Mouse (Mus musculus) lung, postnatal 25 days (tissue): ENCODE data around the gene Sema6b.
"Not testable (repeated sequence)": the region's sequence is repeated elsewhere in the genome, so short reads cannot be mapped to it uniquely, and the experiment has no call there.

Source experiments
- DNase-seq: peaks from one replicate; pipeline ENCODE4 v3.0.0; 2022; ENCODE audit warnings: low spot score

The Sema6b gene

DNA sequence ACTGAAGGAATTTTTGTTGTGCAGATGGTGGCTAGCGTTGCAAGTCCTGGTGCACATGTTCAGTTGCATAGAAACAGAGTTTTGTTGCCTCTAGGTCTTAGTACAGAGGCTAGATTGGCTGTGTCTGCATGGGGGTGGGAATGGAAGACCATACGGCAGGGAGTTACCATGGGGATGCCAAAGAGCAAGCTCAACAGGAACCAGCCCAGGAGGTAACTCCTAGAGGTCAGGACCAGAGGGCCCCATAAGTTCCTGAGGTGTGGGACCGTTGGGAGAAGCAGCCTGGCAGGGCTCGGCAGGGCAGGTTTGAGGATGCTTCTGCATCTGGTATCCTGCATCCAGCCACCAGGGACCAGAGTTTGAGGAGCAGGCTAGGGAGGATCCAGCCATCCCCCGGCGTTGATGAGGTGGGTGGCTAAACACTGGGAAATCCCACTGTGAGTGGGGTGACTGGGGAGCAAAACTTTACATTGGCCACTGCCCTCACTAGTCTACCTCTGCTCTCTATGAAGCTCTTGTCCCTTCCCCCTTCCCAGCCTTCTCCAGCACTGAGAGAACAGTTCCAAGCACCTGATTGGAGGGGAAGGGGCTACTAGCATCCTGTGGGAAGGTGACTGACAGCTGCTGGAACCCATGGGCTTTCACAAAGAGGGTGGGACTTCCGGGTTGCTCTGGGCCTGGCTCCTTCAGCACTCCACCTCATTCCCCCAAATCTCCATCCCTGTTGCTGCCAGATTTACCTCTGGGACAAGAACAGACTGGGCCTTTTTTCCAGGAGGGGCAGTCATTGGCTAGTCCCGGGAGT is 59.2 kb downstream of the Sema6b start:
- peak; percentile 21 for DNase-seq

DNA sequence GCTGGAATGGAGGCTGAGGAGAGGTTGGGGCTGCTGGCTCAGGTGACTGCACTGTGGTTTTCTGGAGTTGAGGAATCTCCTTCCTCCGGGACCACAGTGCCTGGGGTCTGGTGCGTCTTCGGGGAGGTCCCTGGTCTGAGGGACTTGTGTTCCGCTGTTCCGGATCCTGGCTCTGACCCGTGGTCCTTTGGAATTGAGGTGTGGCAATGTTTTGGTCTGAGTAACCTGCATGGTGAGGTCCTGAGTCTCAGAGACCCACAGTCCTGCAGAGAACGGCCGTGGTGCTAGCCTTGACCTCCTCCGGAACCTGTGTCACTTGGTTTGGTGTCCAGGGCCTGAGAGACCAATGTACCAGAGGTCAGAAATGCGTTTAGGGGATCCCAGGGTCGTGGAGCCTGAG is 60.2 kb downstream of the Sema6b start:
- no peak for DNase-seq

DNA sequence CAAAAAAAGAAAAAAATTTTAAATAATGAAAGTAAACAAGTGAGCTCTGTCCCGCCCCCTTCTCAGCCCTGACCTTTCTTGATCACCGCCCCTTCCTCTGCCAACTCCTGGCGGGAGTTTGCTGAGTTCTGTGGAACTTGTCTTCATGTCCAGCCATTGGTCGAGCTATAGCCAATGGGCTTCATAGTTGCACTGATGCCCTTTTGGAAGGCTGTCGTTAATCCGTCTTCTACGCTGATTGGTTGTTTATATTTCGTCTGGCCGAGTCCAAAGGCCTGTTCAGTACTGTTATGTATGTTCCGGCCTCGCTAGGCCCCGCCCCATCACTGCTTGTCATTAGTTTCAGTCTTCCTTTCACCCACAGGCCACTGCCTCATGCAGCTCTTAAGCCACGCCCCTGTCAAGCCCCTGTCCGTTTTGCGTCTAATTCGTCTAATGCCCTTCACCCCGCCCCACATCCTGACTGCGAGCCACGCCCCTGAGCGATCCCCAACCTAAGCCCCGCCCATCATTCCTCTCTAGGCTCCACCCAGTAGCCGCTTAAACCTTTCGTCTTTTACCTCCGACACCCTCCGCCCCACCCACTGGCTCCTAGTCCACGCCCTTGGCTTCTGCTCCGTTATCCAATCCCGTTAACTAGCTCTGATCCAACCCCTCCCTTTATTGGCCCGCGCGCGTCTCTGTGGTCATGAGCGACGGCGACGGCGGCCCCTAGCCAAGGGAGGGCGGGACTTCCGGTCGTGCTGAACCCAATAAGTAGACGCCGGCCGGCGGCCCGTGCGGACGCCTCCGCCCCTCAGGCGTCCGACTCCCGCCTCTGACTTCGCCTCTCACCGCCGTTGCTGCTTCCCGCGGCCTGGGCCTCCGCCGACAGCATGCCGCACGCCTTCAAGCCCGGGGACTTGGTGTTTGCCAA is 61.0 kb downstream of the Sema6b start, which contains the start of gene Hdgfl2:
Gene Hdgfl2 (plus strand): TSS at position 755 of the 916 bp plus-strand sequence.
- DNase-seq, result peak; percentile 100

DNA sequence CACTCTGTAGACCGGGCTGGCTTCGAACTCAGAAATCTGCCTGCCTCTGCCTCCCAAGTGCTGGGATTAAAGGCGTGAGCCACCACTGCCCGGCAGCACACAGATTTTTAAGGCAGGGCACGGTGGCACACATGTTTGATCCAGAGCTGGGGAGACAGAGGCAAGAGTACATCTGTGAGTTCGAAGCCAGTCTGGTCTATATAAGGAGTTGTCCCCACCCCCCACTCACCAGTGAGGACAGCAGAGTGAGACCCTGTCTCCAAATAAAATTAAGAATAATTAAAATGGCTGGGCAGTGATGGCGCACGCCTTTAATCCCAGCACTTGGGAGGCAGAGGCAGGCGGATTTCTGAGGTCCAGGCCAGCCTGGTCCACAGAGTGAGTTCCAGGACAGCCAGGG is 61.8 kb downstream of the Sema6b start:
- DNase-seq, result not testable (repeated sequence)

DNA sequence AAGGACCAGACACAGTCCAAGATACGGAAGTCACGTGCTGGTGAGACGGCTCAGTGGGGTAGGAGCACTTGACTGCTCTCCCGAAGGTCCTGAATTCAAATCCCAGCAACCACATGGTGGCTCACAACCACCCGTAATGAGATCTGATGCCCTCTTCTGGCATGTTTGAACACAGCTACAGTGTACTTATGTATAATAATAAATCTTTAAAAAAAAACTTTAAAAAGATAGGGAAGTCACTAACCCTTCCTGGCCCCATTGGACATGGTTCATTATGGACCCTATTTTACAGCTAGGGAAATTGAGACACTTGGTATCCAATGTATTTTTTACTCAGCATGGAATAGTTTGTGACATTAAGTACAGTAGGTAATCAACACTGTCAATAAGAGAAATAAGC is 62.6 kb downstream of the Sema6b start:
- no peak for DNase-seq

DNA sequence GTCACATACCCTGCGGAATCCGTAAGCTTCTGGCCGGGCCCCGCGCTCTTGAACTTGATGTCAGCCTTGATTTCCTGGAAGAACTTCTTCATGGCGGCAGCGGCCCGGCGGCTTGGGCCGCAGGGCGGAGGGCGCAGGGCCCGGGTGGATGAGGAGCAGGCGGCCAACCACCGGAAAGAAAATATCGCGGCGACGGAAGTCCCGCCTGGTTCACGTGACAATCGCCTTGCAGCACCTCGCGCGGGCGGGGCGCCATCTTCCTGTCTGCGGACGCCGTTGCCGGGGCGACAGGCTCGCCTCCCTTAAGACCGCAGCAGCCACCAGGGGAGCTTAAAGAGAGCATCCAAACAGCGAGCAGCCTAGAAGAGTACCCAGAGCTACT is 65.3 kb downstream of the Sema6b start, which contains the start of gene Ubxn6:
Gene Ubxn6 (minus strand): TSS at position 202 of the 382 bp plus-strand sequence.
- peak; percentile 98 for DNase-seq

DNA sequence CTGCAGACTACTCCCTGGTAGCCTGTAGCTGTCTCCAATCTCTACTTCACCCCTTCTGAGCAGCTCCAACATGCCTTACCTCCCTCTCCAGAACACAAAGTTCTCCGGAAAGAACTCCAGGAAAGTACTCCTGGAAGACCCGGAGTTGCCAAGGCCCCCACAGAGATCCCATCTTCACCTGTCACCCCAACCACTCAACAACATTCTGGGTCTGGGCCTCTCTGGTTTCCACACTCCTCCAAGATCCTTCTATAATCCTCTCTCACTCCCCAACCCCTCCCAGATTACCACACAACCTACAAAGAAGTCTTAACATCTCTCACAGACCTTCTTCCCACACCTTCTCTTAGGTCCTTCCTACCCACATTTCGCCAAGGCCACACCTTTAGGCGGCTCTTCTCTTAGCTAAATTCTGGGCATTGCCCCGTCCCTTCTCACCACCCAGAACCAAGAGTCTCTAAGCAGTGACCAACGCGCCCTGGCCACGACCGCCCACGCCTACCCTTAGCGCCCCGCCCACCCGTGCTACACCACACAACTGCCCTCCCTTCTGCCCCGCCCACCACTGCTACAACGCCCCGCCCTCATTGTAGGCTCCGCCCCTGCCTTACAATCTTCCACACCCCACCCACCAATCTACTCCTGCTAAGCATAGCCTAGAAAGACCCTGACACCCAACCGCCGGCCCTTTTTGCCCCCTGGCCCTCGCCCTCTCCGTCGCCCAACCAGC is 65.9 kb downstream of the Sema6b start:
- peak; percentile 85 for DNase-seq
